Mouse (Mus musculus) adrenal gland, adult (tissue): ENCODE results near the gene Galnt17.

Experiments used
- DNase-seq, 2 experiments: peaks; one replicate each; pipeline ENCODE4 v3.0.0; 2022 to 2023; ENCODE audit warnings: low spot score in 1 of 2; ENCODE audit not compliant: inconsistent age in 2 of 2

Gene Galnt17

GRCm38 (mm10) chr5:130949710-130950109, 358.6 kb downstream of the Galnt17 start:
- DNase-seq, result peak in 1 of 2 experiments; percentile 20

- DNase-seq, result peak; percentile 15 to 24
Observed at GRCm38 (mm10) chr5:130938911-130939608, 369.2 kb downstream of the Galnt17 start.

- peak; percentile 11 to 46 for DNase-seq
Observed at GRCm38 (mm10) chr5:130938274-130938741, 370.0 kb downstream of the Galnt17 start.

- DNase-seq, result no peak
Observed at GRCm38 (mm10) chr5:130930999-130931398, 377.3 kb downstream of the Galnt17 start.

- DNase-seq, result no peak
Observed at GRCm38 (mm10) chr5:130927794-130928149, 380.5 kb downstream of the Galnt17 start.

GRCm38 (mm10) chr5:130927138-130927793, 381.0 kb downstream of the Galnt17 start:
- no peak for DNase-seq

GRCm38 (mm10) chr5:130925681-130926080, 382.6 kb downstream of the Galnt17 start:
- DNase-seq, result no peak

GRCm38 (mm10) chr5:130924245-130924827, 384.0 kb downstream of the Galnt17 start:
- DNase-seq, result no peak

- no peak for DNase-seq
Observed at GRCm38 (mm10) chr5:130919969-130920368, 388.3 kb downstream of the Galnt17 start.

GRCm38 (mm10) chr5:130914606-130915005, 393.7 kb downstream of the Galnt17 start:
- no peak for DNase-seq

- DNase-seq, result no peak
Observed at GRCm38 (mm10) chr5:130911551-130911950, 396.7 kb downstream of the Galnt17 start.

- DNase-seq, result no peak
Observed at GRCm38 (mm10) chr5:130901736-130902135, 406.6 kb downstream of the Galnt17 start.

- DNase-seq, result no peak
Observed at GRCm38 (mm10) chr5:130895991-130896390, 412.3 kb downstream of the Galnt17 start.

- DNase-seq, result no peak
Observed at GRCm38 (mm10) chr5:130891735-130892134, 416.6 kb downstream of the Galnt17 start.

- no peak for DNase-seq
Observed at GRCm38 (mm10) chr5:130880331-130880730, 428.0 kb downstream of the Galnt17 start.

- no peak for DNase-seq
Observed at GRCm38 (mm10) chr5:130875391-130875790, 432.9 kb downstream of the Galnt17 start.

- DNase-seq, result no peak
Observed at GRCm38 (mm10) chr5:130871086-130871485, 437.2 kb downstream of the Galnt17 start.

- peak in 1 of 2 experiments; percentile 34 for DNase-seq
Observed at GRCm38 (mm10) chr5:130869869-130870268, 438.4 kb downstream of the Galnt17 start.

GRCm38 (mm10) chr5:130862302-130862701, 446.0 kb downstream of the Galnt17 start:
- peak in 1 of 2 experiments; percentile 53 for DNase-seq

- no peak for DNase-seq
Observed at GRCm38 (mm10) chr5:130859736-130860135, 448.6 kb downstream of the Galnt17 start.

GRCm38 (mm10) chr5:130858706-130859105, 449.6 kb downstream of the Galnt17 start:
- DNase-seq, result no peak

GRCm38 (mm10) chr5:130858148-130858547, 450.1 kb downstream of the Galnt17 start:
- peak in 1 of 2 experiments; percentile 77 for DNase-seq
